Mouse (Mus musculus) limb, embryonic 13.5 days (tissue): ENCODE results near the gene Hnrnph2. TPM values are rescaled to one million over a fixed set of nuclear protein-coding genes. Genes with fewer than 3 reads are reported as not detected.
A peak's percentile ranks its signal among the peaks of the same experiment; 100 is the strongest.

Source experiments
- ATAC-seq: fragments of 200-750 bp; cut with Nextera tagmentation; 2 replicates; pipeline ENCODE4 v1.8.0; 2017; ENCODE audit warnings: low read depth, moderate number of reproducible peaks, moderate TSS enrichment; ENCODE audit not compliant: low FRiP score
- H3K27ac ChIP-seq: fragments of 300-500 bp; sonication (generic); 2 replicates; pipeline ENCODE4 v1.5.1; 2015; ENCODE audit warnings: inconsistent platforms, mild to moderate bottlenecking, moderate library complexity
- H3K27me3 ChIP-seq: fragments of 300-500 bp; sonication (generic); 2 replicates; pipeline ENCODE4 v1.6.1; 2015; ENCODE audit warnings: mild to moderate bottlenecking, inconsistent platforms
- H3K36me3 ChIP-seq: fragments of 300-500 bp; sonication (generic); 2 replicates; pipeline ENCODE4 v1.6.1; 2015; ENCODE audit warnings: inconsistent platforms, mild to moderate bottlenecking, moderate library complexity
- H3K4me1 ChIP-seq: fragments of 300-500 bp; sonication (generic); 2 replicates; pipeline ENCODE4 v1.6.1; 2015; ENCODE audit warnings: inconsistent platforms
- H3K4me2 ChIP-seq: fragments of 300-500 bp; sonication (generic); replicated peaks from 2 replicates; pipeline ENCODE4 v1.6.1; 2015; ENCODE audit warnings: inconsistent platforms, mild to moderate bottlenecking, moderate library complexity
- H3K4me3 ChIP-seq: fragments of 300-500 bp; sonication (generic); 2 replicates; pipeline ENCODE4 v1.5.1; 2015; ENCODE audit warnings: moderate library complexity, mild to moderate bottlenecking, inconsistent platforms
- H3K9ac ChIP-seq: fragments of 300-500 bp; sonication (generic); 2 replicates; pipeline ENCODE4 v1.6.1; 2015; ENCODE audit warnings: mild to moderate bottlenecking, inconsistent platforms
- H3K9me3 ChIP-seq: fragments of 300-500 bp; sonication (generic); 2 replicates; pipeline ENCODE4 v1.6.1; 2016; ENCODE audit warnings: inconsistent platforms
- WGBS: fragments of 180-500 bp; shearing (Covaris S2); methylation state at CpG from one replicate; pipeline ENCODE4 v1.1.7; 2015; 5-methylcytosine and 5-hydroxymethylcytosine counted together
- polyA plus RNA-seq: library from polyadenylated mRNA; unstranded; fragments of >200 nt; fragmentation: Nextera tagmentation; extraction: Ambion mirVana; gene quantifications from 2 replicates; pipeline ENCODE4 v1.2.1, GENCODE M21; 2015

The Hnrnph2 gene
- polyA plus RNA-seq, 1 experiment from 2014 or later, result 162 TPM

DNA sequence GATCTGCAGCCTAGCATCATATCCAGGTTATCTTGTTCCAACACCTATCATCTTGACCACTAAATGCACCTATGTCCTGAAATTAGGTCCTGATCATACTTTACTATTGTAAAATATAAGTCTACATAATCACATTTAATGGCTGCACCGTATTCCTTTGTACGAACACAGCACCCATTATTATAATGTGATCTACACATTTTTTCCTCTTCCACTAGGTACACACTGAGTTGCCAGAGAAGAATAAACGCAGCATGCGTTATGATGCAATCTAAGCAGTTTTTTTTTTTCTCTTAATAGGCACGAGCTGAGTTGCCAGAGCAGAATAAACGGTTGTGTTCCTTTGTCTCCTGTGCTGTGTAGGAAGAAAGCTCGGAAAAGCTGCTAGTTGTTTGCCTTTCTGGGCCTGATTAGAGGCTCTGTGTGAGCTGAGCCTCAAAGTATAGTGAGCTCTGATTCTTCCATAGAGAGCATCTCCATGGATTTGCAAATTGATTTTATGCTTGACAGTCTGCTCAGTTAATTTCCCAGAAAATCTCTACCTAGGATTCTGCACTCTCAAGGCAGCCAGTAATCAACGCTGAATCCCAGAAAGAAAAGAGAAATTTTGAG lies 19.4 kb downstream of the Hnrnph2 start:
- H3K4me1 ChIP-seq, result no peaks in the 10 kb centered on the region
- H3K4me3 ChIP-seq, result no peak overlapping the region
- peaks cover 9% of the 10 kb centered on the region; the same call in 1 of the 2 replicates for H3K27me3 ChIP-seq
- no peak for ATAC-seq
- no peak overlapping the region for H3K4me2 ChIP-seq
- H3K36me3 ChIP-seq, result no peaks in the 10 kb centered on the region
- H3K27ac ChIP-seq, result no peak overlapping the region
- H3K9ac ChIP-seq, result no peak overlapping the region
- 62% methylated on average over 8 of the region's 8 CpGs for WGBS
- H3K9me3 ChIP-seq, result no peaks in the 10 kb centered on the region

DNA sequence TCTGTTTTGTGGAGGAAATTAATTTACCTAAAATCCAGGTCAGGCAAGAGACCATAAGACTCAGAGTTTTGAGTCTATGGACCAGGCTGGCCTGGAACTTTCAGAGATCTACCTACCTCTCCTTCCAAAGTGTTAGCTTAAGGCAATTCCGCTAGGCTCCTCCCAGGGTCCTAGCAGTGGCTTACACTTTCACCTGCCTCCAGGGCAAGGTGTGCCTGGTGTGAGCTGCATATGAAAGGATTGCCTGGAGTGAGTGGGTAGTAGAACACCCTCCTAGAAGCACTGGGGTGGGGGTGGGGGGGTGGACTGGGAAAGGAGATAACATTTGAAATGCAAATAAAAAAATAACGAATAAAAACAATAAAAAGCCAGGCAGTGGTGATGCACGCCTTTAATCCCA lies 20.7 kb downstream of the Hnrnph2 start:
- no peak for ATAC-seq
- no peak overlapping the region for H3K4me3 ChIP-seq
- no peaks in the 10 kb centered on the region for H3K36me3 ChIP-seq
- 76% methylated on average over 3 of the region's 3 CpGs for WGBS
- H3K9ac ChIP-seq, result no peak overlapping the region
- no peak overlapping the region for H3K4me2 ChIP-seq
- no peaks in the 10 kb centered on the region for H3K9me3 ChIP-seq
- peaks cover 11% of the 10 kb centered on the region; the same call in 1 of the 2 replicates for H3K27me3 ChIP-seq
- no peaks in the 10 kb centered on the region for H3K4me1 ChIP-seq
- H3K27ac ChIP-seq, result no peak overlapping the region

DNA sequence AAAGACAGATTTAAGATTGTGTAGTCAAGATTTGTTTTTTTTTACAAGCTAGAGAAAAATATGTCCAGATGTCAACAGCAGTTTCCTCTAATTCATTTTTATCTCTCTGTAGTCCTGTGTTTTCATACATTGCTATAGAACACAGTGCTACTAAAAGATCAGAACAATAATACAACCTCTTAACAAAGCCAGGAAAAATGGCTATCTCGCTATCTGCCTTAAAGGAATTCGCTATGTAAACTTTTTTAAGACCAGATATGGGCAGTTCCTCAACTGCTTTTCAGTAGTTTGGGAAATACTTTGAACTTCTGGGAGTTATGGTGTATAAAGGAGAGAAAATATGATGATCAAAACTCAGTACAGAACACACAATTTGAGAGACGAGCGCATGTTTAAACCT lies 22.4 kb downstream of the Hnrnph2 start:
- Histone ChIP-seq H3K4me3 (no peak overlapping the region), H3K27ac (no peak overlapping the region), H3K36me3 (no peaks in the 10 kb centered on the region), H3K4me1 (no peaks in the 10 kb centered on the region), H3K4me2 (no peak overlapping the region), H3K9me3 (no peaks in the 10 kb centered on the region), H3K9ac (no peak overlapping the region), H3K27me3 (0 out of 2 replicates have a peak, but pooled peaks cover 5% of the 10 kb centered on the region)
- no peak for ATAC-seq
- WGBS, result 88% methylated on average over 4 of the region's 4 CpGs

DNA sequence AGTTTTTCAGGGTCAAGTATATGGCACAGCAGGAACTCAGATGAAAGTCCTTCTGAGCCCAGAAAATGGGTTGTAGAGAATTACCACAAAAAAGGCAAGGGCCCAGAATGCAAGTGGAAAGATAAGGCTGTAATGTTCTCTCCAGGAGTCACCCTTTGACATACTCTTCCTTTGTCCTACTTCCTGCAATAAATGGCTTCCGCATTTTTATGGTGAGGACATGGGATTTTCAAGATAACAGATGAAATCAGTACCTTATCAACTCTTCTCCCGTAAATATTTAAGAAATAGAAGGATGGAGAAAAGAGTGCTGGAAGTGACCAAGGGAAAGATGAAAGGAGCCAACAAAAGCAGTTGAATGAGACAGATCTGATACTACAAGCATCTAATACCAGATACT lies 27.2 kb downstream of the Hnrnph2 start:
- Histone ChIP-seq H3K9me3 (no peaks in the 10 kb centered on the region), H3K27ac (no peak overlapping the region), H3K36me3 (no peaks in the 10 kb centered on the region), H3K4me3 (no peak overlapping the region), H3K4me1 (no peaks in the 10 kb centered on the region), H3K9ac (no peak overlapping the region), H3K4me2 (no peak overlapping the region), H3K27me3 (peaks cover 11% of the 10 kb centered on the region; the same call in 1 of the 2 replicates)
- no peak for ATAC-seq
- WGBS, result 89% methylated on average over 2 of the region's 2 CpGs

DNA sequence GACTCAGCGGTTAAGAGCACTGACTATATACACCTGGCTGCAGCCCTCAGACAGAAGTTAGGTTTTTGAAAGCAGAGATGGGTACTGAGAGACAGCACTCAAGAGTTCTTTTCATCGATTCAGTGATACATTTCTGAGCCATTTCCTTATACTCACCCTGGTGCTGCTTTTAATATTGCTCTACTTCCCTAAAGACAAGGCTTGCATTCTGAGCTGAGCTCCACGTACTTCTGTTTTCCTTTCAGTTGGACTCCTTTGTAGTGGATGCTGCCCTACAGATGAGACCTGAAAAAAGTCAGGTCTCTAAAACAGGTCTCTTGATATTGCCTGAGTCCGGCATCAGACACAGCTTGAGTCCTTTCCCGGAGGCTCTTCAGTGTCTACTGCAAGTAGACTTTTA lies 31.7 kb downstream of the Hnrnph2 start:
- no peaks in the 10 kb centered on the region for H3K36me3 ChIP-seq
- WGBS, result 89% methylated on average over 5 of the region's 5 CpGs
- H3K4me2 ChIP-seq, result no peak overlapping the region
- no peak overlapping the region for H3K27ac ChIP-seq
- H3K9ac ChIP-seq, result no peak overlapping the region
- ATAC-seq, result no peak
- no peak overlapping the region for H3K4me3 ChIP-seq
- H3K27me3 ChIP-seq, result peaks cover 9% of the 10 kb centered on the region; the same call in 1 of the 2 replicates
- no peaks in the 10 kb centered on the region for H3K4me1 ChIP-seq
- no peaks in the 10 kb centered on the region for H3K9me3 ChIP-seq

DNA sequence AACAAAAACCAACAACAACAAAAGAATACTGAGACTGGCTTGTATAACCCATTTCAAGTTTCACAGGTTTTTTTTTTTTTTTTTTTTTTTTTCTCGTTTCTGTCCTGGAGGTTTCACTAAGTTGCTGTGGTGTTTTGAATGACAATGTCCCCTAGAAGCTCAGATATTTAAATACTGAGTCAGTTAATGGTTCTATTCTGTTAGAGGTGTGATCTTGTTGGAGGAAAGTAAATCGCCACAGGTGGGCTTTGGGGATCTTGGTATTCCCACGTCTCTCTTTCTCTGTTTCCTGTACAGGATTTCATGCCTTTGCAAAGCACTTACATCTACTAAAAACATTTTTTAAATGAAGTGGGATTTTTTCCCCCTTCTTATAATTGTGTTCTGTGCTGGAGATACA lies 34.1 kb downstream of the Hnrnph2 start:
- no peaks in the 10 kb centered on the region for H3K4me1 ChIP-seq
- H3K9me3 ChIP-seq, result no peaks in the 10 kb centered on the region
- no peak overlapping the region for H3K4me3 ChIP-seq
- WGBS, result 47% methylated on average over 3 of the region's 3 CpGs
- no peak overlapping the region for H3K27ac ChIP-seq
- no peak for ATAC-seq
- no peaks in the 10 kb centered on the region for H3K36me3 ChIP-seq
- no peak overlapping the region for H3K4me2 ChIP-seq
- peaks cover 4% of the 10 kb centered on the region; the same call in 1 of the 2 replicates for H3K27me3 ChIP-seq
- H3K9ac ChIP-seq, result no peak overlapping the region

DNA sequence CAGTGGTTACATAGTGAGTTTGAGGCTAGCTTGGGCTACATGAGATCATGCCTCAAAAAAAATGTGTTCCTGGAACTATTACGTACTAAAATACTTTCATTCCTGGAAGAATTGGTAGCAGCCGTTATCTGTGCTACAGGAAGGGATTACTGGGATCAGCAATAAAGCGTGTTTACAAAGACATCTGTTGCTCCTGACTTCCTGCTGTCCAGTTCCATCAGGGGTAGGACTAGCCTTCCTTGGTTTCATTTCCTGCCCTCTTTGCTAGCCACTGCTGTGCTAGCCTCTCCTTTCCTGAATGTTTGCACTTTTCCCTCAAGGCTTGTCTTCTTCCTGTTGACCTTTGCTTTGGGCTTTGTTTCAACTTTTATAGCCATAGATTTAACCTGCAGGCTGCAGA lies 34.9 kb downstream of the Hnrnph2 start:
- Histone ChIP-seq H3K9ac (no peak overlapping the region), H3K4me3 (no peak overlapping the region), H3K4me1 (no peaks in the 10 kb centered on the region), H3K36me3 (no peaks in the 10 kb centered on the region), H3K27ac (no peak overlapping the region), H3K4me2 (no peak overlapping the region), H3K9me3 (no peaks in the 10 kb centered on the region), H3K27me3 (peaks cover 4% of the 10 kb centered on the region; the same call in 1 of the 2 replicates)
- no peak for ATAC-seq
- 55% methylated on average over 3 of the region's 3 CpGs for WGBS

DNA sequence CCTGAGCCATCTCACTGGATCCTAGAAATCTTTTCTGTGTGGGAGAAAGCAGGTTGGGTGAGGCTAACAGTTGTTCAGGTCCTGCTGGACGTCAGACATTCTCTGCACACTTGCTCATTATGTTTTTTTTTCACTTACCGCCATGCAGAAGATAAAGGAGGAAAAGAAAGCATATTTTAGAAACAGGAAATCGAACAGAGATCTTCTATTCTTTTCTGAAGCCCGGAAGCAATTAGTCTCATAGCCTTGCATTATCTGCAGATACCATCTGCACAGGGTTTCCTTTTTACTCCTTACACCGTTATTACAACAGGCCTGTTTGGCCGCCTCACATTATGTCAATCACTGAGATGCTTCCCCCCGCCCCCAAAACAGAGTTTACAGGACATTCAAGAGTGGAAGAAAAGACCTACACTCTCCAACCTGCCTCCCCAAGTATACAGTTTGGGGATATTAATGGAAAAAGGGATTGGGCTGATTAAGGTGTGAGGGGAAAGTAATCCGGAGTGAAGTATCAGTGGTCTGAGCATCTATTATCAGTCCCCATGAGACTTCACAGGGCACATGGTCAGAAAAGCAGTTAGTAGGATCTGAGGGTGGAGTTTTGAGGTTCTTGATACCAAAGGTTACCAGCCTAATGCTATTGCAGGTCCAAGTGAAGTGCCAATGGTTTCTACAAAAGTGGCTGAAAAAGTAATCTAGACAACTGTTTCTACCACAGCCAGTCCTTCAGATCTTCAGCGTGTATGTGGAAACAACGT lies 40.2 kb downstream of the Hnrnph2 start:
- H3K27me3 ChIP-seq, result no peaks in the 10 kb centered on the region
- H3K9ac ChIP-seq, result no peak overlapping the region
- H3K9me3 ChIP-seq, result no peaks in the 10 kb centered on the region
- ATAC-seq, result no peak
- H3K36me3 ChIP-seq, result no peaks in the 10 kb centered on the region
- H3K4me1 ChIP-seq, result no peaks in the 10 kb centered on the region
- no peak overlapping the region for H3K4me2 ChIP-seq
- H3K4me3 ChIP-seq, result no peak overlapping the region
- WGBS, result 66% methylated on average over 10 of the region's 10 CpGs
- H3K27ac ChIP-seq, result no peak overlapping the region

DNA sequence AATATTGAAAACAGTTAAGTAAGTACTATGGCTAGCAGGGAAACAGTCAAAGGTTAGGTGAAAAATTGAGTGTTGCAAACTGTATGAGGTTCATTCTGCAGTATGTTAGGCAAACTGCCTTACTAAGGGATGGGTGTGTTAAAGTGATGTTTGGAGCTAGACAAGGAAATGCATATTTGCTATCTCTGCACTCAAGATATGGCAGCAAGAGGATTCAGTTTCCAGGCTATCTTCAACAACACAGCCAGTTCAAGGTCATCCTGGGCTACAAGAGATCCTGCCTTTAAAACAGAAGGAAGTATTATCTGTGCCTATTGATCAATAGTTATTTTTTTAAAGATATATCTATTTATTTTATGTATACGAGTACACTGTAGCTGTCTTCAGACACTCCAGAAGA lies 45.4 kb downstream of the Hnrnph2 start:
- no peak for ATAC-seq
- H3K9me3 ChIP-seq, result no peaks in the 10 kb centered on the region

DNA sequence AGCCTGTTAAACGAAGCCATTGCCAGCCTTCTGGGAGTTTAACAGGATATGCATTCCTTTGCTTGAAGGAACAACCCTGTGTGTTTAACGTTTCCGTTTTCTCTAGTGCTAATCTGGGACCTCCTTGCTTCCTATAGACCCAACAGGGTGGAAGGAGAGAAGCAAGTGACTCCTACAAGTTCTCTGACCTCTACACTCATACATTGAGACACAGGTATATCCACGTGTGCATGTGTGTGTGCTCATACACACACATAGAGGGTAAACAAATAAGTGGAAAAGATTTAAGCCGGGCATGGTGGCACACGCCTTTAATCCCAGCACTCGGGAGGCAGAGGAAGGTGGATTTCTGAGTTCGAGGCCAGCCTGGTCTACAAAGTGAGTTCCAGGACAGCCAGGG lies 46.4 kb downstream of the Hnrnph2 start:
- Histone ChIP-seq H3K36me3 (no peaks in the 10 kb centered on the region), H3K4me2 (no peak overlapping the region), H3K9me3 (no peaks in the 10 kb centered on the region), H3K4me3 (no peak overlapping the region), H3K27ac (no peak overlapping the region; the same call in 1 of the 2 replicates), H3K27me3 (no peaks in the 10 kb centered on the region), H3K9ac (no peak overlapping the region), H3K4me1 (no peaks in the 10 kb centered on the region)
- 70% methylated on average over 8 of the region's 8 CpGs for WGBS
- no peak for ATAC-seq

More for the DNA sequence above, 45.4 kb downstream of the Hnrnph2 start:
- H3K4me2 ChIP-seq, result no peak overlapping the region
- H3K36me3 ChIP-seq, result no peaks in the 10 kb centered on the region
- 85% methylated on average over 1 of the region's 1 CpGs for WGBS
- no peaks in the 10 kb centered on the region for H3K4me1 ChIP-seq
- H3K9ac ChIP-seq, result no peak overlapping the region
- no peak overlapping the region for H3K4me3 ChIP-seq
- no peak overlapping the region for H3K27ac ChIP-seq
- no peaks in the 10 kb centered on the region for H3K27me3 ChIP-seq

DNA sequence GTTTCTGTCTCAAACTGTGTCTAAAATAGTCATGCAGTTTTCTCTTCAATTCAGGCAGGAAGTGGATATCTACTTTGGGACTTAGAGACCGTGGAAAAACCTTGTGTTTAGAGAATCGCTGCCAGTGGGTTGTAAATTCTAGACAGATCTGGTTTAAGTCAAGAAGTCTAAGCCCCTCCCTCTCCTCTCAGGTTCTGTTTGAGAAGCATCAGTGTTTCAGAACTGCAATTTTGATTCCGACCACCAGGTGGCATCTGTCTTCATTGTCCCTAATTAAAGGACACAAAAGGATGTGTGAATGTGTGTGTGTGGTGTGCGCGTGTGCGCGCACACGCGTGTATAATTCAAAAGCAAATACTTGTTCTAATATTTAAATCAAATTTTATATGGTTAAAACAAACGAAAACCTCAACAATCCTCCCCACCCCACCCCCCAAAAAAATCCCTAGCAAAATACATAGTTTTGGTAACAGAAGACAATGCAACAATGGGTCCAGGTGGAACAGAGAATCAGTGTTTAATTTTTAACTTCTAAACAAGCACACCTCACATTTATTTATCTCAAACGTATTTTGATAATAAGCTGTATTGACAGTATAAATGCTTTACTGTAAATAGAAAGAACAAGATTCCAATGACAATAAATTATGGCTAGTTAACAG lies 47.2 kb downstream of the Hnrnph2 start:
- 17% methylated on average over 11 of the region's 11 CpGs for WGBS
- Histone ChIP-seq H3K4me2 (0 out of 2 replicates have a peak overlapping the region, but pooled peaks have one; percentile 25), H3K27me3 (no peaks in the 10 kb centered on the region), H3K9ac (no peak overlapping the region), H3K4me3 (no peak overlapping the region), H3K36me3 (no peaks in the 10 kb centered on the region), H3K4me1 (no peaks in the 10 kb centered on the region), H3K27ac (no peak overlapping the region), H3K9me3 (no peaks in the 10 kb centered on the region)
- peak; percentile 85 for ATAC-seq

DNA sequence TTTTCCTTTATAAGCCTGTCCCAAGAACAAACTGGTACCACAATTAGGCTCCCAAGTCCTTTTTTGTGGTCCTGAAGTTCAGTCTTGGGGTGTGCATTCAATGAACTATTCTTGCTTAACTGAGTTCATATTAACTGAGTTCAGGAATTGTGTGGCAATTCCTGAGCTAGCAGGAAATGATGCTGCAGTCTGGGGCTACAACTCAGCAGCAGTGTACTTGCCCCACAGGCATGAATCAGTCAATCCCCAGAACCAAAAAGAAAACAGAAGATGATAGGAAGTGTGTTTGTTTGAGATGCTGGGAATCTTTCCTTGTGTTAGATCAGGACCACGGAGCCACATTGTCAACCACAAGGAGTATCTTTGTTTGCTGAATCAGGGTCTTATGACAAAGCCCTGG lies 51.1 kb downstream of the Hnrnph2 start:
- Histone ChIP-seq H3K4me2 (no peak overlapping the region), H3K9me3 (no peaks in the 10 kb centered on the region), H3K27me3 (no peaks in the 10 kb centered on the region), H3K4me3 (no peak overlapping the region), H3K27ac (no peak overlapping the region), H3K36me3 (no peaks in the 10 kb centered on the region), H3K4me1 (no peaks in the 10 kb centered on the region), H3K9ac (no peak overlapping the region)
- 83% methylated on average over 1 of the region's 1 CpGs for WGBS
- ATAC-seq, result no peak
